Mouse (Mus musculus) stomach, postnatal 0 days (tissue): ENCODE measurements around the gene Ralb. TPM values are rescaled to one million over a fixed set of nuclear protein-coding genes. Genes with fewer than 3 reads are reported as not detected.

Experiments used
- ATAC-seq: fragments of 200-750 bp; cut with Nextera tagmentation; 2 replicates; pipeline ENCODE4 v1.8.0; 2017; ENCODE audit not compliant: low FRiP score, low TSS enrichment
- DNase-seq: peaks from one replicate; pipeline ENCODE4 v3.0.0-alpha.2; 2016; ENCODE audit warnings: low spot score
- H3K27ac ChIP-seq: fragments of 300-500 bp; sonication (generic); replicated peaks from 2 replicates; pipeline ENCODE4 v1.5.1; 2014; ENCODE audit warnings: mild to moderate bottlenecking, control low read depth
- H3K27me3 ChIP-seq: fragments of 300-500 bp; sonication (generic); 2 replicates; pipeline ENCODE4 v1.6.1; 2014; ENCODE audit warnings: low read length; ENCODE audit not compliant: control insufficient read depth, insufficient read depth
- H3K36me3 ChIP-seq: fragments of 300-500 bp; sonication (generic); 2 replicates; pipeline ENCODE4 v1.6.1; 2014; ENCODE audit warnings: low read length, mixed read lengths; ENCODE audit not compliant: control insufficient read depth, insufficient read depth
- H3K4me1 ChIP-seq: fragments of 300-500 bp; sonication (generic); replicated peaks from 2 replicates; pipeline ENCODE4 v1.6.1; 2014; ENCODE audit warnings: antibody characterized with exemption; ENCODE audit not compliant: control insufficient read depth, insufficient read depth
- H3K4me2 ChIP-seq: fragments of 300-500 bp; sonication (generic); replicated peaks from 2 replicates; pipeline ENCODE4 v1.6.1; 2014; ENCODE audit warnings: low read depth, mild to moderate bottlenecking, control low read depth, moderate library complexity
- H3K4me3 ChIP-seq: fragments of 300-500 bp; sonication (generic); 2 replicates; pipeline ENCODE4 v1.5.1; 2014; ENCODE audit warnings: low read depth, low read length, control low read depth
- H3K9ac ChIP-seq: fragments of 300-500 bp; sonication (generic); 2 replicates; pipeline ENCODE4 v1.6.1; 2014; ENCODE audit warnings: mild to moderate bottlenecking, low read length, control low read depth, mixed read lengths
- H3K9me3 ChIP-seq: fragments of 300-500 bp; sonication (generic); 2 replicates; pipeline ENCODE4 v1.6.1; 2016; ENCODE audit warnings: low read length; ENCODE audit not compliant: control insufficient read depth
- CTCF ChIP-seq: IDR thresholded peaks from 2 replicates; pipeline ENCODE4 v1.5.1; 2016; ENCODE audit warnings: antibody characterized with exemption, low read depth, mild to moderate bottlenecking, moderate library complexity
- EP300 ChIP-seq: optimal IDR thresholded peaks from 2 replicates; pipeline ENCODE3; 2016; ENCODE audit warnings: antibody characterized with exemption
- WGBS: fragments of 180-500 bp; shearing (Covaris S2); extraction: QIAGEN DNeasy Blood & Tissue Kit; methylation state at CpG from one replicate; pipeline ENCODE4 v1.1.7; 2014; 5-methylcytosine and 5-hydroxymethylcytosine counted together
- polyA plus RNA-seq: library from polyadenylated mRNA; unstranded; fragments of >200 nt; fragmentation: Nextera tagmentation; extraction: Ambion mirVana; gene quantifications from 2 replicates; pipeline ENCODE4 v1.2.1, GENCODE M21; 2015

Gene Ralb
- polyA plus RNA-seq, 1 experiment from 2014 or later: 102 TPM

DNA sequence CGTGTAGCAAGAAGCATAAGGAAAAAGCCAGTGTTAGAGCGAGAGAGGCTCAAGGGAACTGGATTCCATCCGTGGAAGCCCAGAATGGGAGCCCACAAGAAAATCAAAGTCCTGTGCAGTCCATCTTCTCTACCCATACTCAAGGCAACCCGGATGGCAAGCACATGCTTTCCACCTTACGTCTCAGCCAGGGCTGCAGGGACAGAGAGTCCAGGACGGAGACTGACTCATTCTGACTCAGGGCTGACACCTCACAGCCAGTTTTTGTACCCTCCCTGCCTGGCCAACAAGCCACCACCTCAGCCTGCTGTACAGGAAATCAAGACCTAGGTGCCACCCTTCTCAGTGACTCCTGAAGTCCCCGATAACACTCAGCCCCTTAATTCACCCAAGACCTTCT lies 4.9 kb upstream of the Ralb start:
- DNase-seq: peak; percentile 59
- Histone ChIP-seq H3K4me1 (0 out of 2 replicates have a peak, but pooled peaks cover 2% of the 10 kb centered on the region), H3K27ac (no peak overlapping the region), H3K9ac (no peak overlapping the region), H3K36me3 (no peaks in the 10 kb centered on the region), H3K4me3 (no peak overlapping the region), H3K4me2 (no peak overlapping the region), H3K9me3 (no peaks in the 10 kb centered on the region), H3K27me3 (no peaks in the 10 kb centered on the region)
- no peak for TF ChIP-seq EP300
- no peak for TF ChIP-seq CTCF
- WGBS: 76% methylated on average over 7 of the region's 7 CpGs
- peak; percentile 54 for ATAC-seq

DNA sequence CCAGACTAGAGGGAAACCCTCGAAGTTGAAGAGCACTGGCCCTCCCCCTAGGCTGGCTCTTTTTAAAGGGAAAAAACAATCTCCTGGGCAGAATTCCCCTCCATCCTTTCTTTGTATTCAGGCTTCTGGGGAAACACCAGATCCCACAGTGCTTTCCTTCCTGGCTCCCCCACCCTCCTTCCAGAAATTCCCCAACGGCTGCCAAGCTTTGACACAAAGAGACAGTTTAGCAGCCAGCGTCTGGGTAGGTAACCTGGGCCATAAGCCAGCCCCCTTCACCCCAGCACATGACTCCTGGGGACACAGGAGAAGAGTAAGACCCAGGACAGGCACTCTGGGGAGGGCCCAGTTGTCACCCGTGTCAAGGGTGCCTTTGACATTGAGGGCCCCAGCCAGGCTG lies 4.0 kb upstream of the Ralb start:
- H3K4me2 ChIP-seq: no peak overlapping the region
- H3K9me3 ChIP-seq: no peaks in the 10 kb centered on the region
- TF ChIP-seq EP300 (no peak), CTCF (no peak)
- H3K27ac ChIP-seq: no peak overlapping the region
- ATAC-seq: no peak
- H3K9ac ChIP-seq: no peak overlapping the region
- WGBS: 36% methylated on average over 4 of the region's 4 CpGs
- 0 out of 2 replicates have a peak, but pooled peaks cover 2% of the 10 kb centered on the region for H3K4me1 ChIP-seq
- DNase-seq: no peak
- H3K36me3 ChIP-seq: no peaks in the 10 kb centered on the region
- no peaks in the 10 kb centered on the region for H3K27me3 ChIP-seq
- no peak overlapping the region for H3K4me3 ChIP-seq

DNA sequence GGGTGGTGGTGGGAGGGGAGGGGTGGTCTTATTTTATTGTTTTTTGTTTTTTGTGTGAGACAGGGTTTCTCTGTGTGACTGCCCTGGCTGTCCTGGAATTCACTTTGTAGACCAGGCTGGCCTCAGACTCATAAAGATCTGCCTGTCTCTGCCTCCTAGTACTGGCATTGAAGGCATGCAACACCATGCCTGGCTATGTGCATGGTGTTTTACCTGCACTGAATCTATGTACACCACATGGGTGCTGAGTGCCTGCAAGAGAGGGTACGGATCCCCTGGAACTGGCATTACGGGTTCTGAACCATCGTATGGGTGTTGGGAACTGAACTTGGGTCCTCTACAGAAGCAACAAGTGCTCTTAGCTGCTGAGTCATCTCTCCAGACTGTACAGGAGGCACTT lies 1.4 kb upstream of the Ralb start:
- Histone ChIP-seq H3K4me2 (no peak overlapping the region), H3K9ac (no peak overlapping the region), H3K27me3 (no peaks in the 10 kb centered on the region), H3K4me3 (no peak overlapping the region), H3K9me3 (no peaks in the 10 kb centered on the region), H3K4me1 (0 out of 2 replicates have a peak, but pooled peaks cover 2% of the 10 kb centered on the region), H3K27ac (no peak overlapping the region), H3K36me3 (peaks cover 3% of the 10 kb centered on the region; the same call in 1 of the 2 replicates)
- WGBS: 77% methylated on average over 3 of the region's 3 CpGs
- TF ChIP-seq EP300 (no peak), CTCF (no peak)
- ATAC-seq (no peak), DNase-seq (no peak)

DNA sequence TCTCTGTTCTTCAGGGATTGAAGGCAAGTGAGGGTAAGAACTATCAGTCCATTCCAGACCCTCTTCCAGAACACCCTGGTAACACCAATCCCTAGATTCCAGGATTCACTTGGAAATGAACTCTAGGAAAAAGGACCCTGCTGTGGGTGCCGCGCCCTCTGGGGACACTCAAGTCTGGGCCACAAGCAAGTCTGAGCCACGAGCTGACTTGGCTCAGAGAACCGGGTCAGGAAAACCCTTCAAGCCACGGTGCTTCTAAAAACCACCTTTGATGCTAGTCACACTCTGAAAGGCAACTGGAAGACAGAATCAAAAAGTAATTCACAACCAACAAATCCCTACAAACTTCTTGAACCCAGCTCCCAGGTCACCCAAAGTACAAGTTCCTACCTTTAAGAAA lies 786 bp downstream of the Ralb start:
- H3K4me3 ChIP-seq: peak overlapping the region; percentile 87
- TF ChIP-seq CTCF: no peak
- no peak for TF ChIP-seq EP300
- H3K4me1 ChIP-seq: 0 out of 2 replicates have a peak, but pooled peaks cover 2% of the 10 kb centered on the region
- peak overlapping the region; percentile 93 for H3K27ac ChIP-seq
- peaks cover 3% of the 10 kb centered on the region; the same call in 1 of the 2 replicates for H3K36me3 ChIP-seq
- ATAC-seq (no peak), DNase-seq (no peak)
- H3K9ac ChIP-seq: peak overlapping the region; percentile 83
- no peaks in the 10 kb centered on the region for H3K9me3 ChIP-seq
- 6% methylated on average over 5 of the region's 5 CpGs for WGBS
- peak overlapping the region; percentile 72 for H3K4me2 ChIP-seq
- H3K27me3 ChIP-seq: no peaks in the 10 kb centered on the region

DNA sequence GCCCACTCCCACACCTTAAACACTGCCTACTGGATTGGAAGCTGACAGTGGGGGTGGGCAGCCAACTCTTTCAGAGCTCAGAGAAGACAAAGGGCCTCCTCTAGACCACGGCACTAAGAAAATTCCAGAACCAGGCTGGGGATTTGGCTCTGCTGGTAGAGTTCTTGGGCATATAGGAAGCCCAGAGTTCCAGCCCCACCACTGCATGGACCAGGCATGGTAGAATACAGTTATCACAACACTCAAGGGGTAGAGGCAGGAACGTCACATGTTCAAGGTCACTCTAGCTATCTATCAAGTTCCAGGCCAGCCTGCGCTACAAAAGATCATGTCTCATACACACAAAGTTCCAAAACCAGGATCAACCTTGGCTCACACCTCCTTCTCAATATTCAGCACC lies 1.4 kb downstream of the Ralb start:
- H3K27me3 ChIP-seq: no peaks in the 10 kb centered on the region
- TF ChIP-seq CTCF: no peak
- no peak for TF ChIP-seq EP300
- H3K9me3 ChIP-seq: no peaks in the 10 kb centered on the region
- ATAC-seq (no peak), DNase-seq (no peak)
- peak overlapping the region; percentile 83 for H3K9ac ChIP-seq
- H3K4me2 ChIP-seq: peak overlapping the region; percentile 72
- no peak overlapping the region for H3K27ac ChIP-seq
- peaks cover 3% of the 10 kb centered on the region; the same call in 1 of the 2 replicates for H3K36me3 ChIP-seq
- peak overlapping the region; percentile 87 for H3K4me3 ChIP-seq
- 0 out of 2 replicates have a peak, but pooled peaks cover 2% of the 10 kb centered on the region for H3K4me1 ChIP-seq
- WGBS: 50% methylated on average over 3 of the region's 3 CpGs

DNA sequence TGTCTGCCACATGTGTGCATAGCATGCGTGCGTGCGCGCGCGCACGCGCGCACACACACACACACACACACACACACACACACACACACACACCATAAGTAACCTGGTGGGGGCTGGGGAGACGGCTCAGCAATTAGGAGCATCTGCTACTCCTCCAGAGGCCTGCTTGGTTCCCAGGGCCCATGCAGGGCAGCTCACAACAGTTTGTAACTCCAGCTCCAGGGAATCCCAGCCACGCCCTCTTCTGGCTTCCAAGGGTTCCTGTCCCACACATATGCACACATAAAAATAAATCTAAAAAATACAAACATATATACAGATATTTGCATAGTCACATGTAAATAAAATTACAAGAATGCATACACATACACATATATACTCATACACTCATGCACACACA lies 1.9 kb downstream of the Ralb start:
- DNase-seq (no peak), ATAC-seq (no peak)
- peak overlapping the region; percentile 72 for H3K4me2 ChIP-seq
- TF ChIP-seq CTCF (0 out of 2 replicates have a peak, but pooled peaks have one; percentile 25), EP300 (no peak)
- H3K4me1 ChIP-seq: 0 out of 2 replicates have a peak, but pooled peaks cover 2% of the 10 kb centered on the region
- 88% methylated on average over 11 of the region's 11 CpGs for WGBS
- H3K36me3 ChIP-seq: peaks cover 3% of the 10 kb centered on the region; the same call in 1 of the 2 replicates
- H3K9ac ChIP-seq: 0 out of 2 replicates have a peak overlapping the region, but pooled peaks have one; percentile 83
- H3K9me3 ChIP-seq: no peaks in the 10 kb centered on the region
- no peaks in the 10 kb centered on the region for H3K27me3 ChIP-seq
- H3K4me3 ChIP-seq: no peak overlapping the region
- H3K27ac ChIP-seq: no peak overlapping the region
